Mouse (Mus musculus) T-helper 2 cell (primary cell): ENCODE data around the gene Gm4141.
"Not testable (repeated sequence)": the region's sequence is repeated elsewhere in the genome, so short reads cannot be mapped to it uniquely, and the experiment has no call there.

Source experiments
- in situ Hi-C: fragments of 300-600 bp; cut with MboI, MseI; formaldehyde crosslinking; loops from one replicate; pipeline ENCODE4 v1.15.1; 2025; ENCODE audit warnings: high pct_unique_total_duplicates

Gene Gm4141

GRCm38 (mm10) chr7:20576141-20576540 is at the start of gene Gm4141:
Gm4141 (minus strand) TSS chr7:20576241.
- in situ Hi-C loops, result not testable (repeated sequence)

- in situ Hi-C loops, result not testable (repeated sequence)
These were observed 22.9 kb upstream of the Gm4141 start, which contains the start of gene Gm4513 for GRCm38 (mm10) chr7:20598921-20599320. Gm4513 (minus strand) TSS chr7:20599021.

GRCm38 (mm10) chr7:20545657-20546056 is 30.4 kb downstream of the Gm4141 start, which contains the start of gene Gm5726:
Gm5726 (minus strand) TSS chr7:20545757.
- in situ Hi-C loops, result not testable (repeated sequence)

DNA sequence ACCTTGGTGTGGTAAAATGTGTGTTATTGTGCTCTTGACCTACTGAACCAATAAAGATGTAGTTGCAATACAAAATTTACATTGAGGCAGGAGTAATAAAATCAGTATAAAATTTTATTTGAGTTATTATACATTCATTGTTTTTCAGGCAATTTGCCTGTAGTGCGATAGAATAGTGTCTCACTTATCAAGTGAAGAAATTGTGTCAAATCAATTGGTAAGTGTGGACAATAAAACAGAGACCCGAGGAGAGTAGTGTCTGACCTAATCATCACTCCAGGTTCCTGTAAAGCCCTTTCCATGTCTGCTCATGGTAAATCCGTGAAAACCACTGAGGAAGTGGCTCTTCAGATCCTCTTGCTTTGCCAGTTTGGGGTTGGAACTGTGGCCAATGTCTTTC is 42.5 kb downstream of the Gm4141 start, which contains the start of gene Vmn1r104:
TSS of gene Vmn1r104 (plus strand) at position 301 of the 400 bp plus-strand sequence.
- in situ Hi-C loops, result not testable (repeated sequence)
